Mouse (Mus musculus) liver, embryonic 11.5 days (tissue): ENCODE results near the gene Wfdc15a. TPM values are rescaled to one million over a fixed set of nuclear protein-coding genes. Genes with fewer than 3 reads are reported as not detected.

Source experiments
- ATAC-seq: fragments of 200-750 bp; cut with Nextera tagmentation; replicated peaks from 2 replicates; pipeline ENCODE4 v1.8.0; 2017; ENCODE audit warnings: moderate number of reproducible peaks, mild to moderate bottlenecking, moderate TSS enrichment, moderate library complexity; ENCODE audit not compliant: low FRiP score
- DNase-seq: peaks from one replicate; pipeline ENCODE4 v3.0.0-alpha.2; 2017; ENCODE audit warnings: low spot score
- H3K27ac ChIP-seq: fragments of 300-500 bp; sonication (generic); 2 replicates; pipeline ENCODE4 v1.5.1; 2014; ENCODE audit warnings: mild to moderate bottlenecking, low read depth, low read length, control low read depth
- H3K27me3 ChIP-seq: fragments of 300-500 bp; sonication (generic); replicated peaks from 2 replicates; pipeline ENCODE4 v1.6.1; 2014; ENCODE audit warnings: low read length, mixed read lengths; ENCODE audit not compliant: control insufficient read depth, insufficient read depth
- H3K36me3 ChIP-seq: fragments of 300-500 bp; sonication (generic); 2 replicates; pipeline ENCODE4 v1.6.1; 2014; ENCODE audit warnings: mild to moderate bottlenecking, low read length, moderate library complexity, mixed read lengths; ENCODE audit not compliant: control insufficient read depth, insufficient read depth
- H3K4me1 ChIP-seq: fragments of 300-500 bp; sonication (generic); replicated peaks from 2 replicates; pipeline ENCODE4 v1.6.1; 2014; ENCODE audit warnings: low read length, mixed read lengths; ENCODE audit not compliant: control insufficient read depth, insufficient read depth
- H3K4me2 ChIP-seq: fragments of 300-500 bp; sonication (generic); 2 replicates; pipeline ENCODE4 v1.6.1; 2014; ENCODE audit warnings: mild to moderate bottlenecking, control low read depth, moderate library complexity
- H3K4me3 ChIP-seq: fragments of 300-500 bp; sonication (generic); 2 replicates; pipeline ENCODE4 v1.5.1; 2014; ENCODE audit warnings: low read depth, low read length, control low read depth
- H3K9ac ChIP-seq: fragments of 300-500 bp; sonication (generic); 2 replicates; pipeline ENCODE4 v1.6.1; 2014; ENCODE audit warnings: low read depth, low read length, control low read depth
- H3K9me3 ChIP-seq: fragments of 300-500 bp; sonication (generic); 2 replicates; pipeline ENCODE4 v1.6.1; 2016; ENCODE audit warnings: low read length, inconsistent platforms, mixed read lengths; ENCODE audit not compliant: control insufficient read depth
- WGBS: fragments of 180-500 bp; shearing (Covaris S2); extraction: QIAGEN DNeasy Blood & Tissue Kit; methylation state at CpG from one replicate; pipeline ENCODE4 v1.1.7; 2014; 5-methylcytosine and 5-hydroxymethylcytosine counted together
- polyA plus RNA-seq: library from polyadenylated mRNA; unstranded; fragments of >200 nt; fragmentation: Nextera tagmentation; extraction: Ambion mirVana; gene quantifications from 2 replicates; pipeline ENCODE4 v1.2.1, GENCODE M21; 2014

Gene Wfdc15a
- polyA plus RNA-seq, 1 experiment from 2014 or later = not detected

DNA sequence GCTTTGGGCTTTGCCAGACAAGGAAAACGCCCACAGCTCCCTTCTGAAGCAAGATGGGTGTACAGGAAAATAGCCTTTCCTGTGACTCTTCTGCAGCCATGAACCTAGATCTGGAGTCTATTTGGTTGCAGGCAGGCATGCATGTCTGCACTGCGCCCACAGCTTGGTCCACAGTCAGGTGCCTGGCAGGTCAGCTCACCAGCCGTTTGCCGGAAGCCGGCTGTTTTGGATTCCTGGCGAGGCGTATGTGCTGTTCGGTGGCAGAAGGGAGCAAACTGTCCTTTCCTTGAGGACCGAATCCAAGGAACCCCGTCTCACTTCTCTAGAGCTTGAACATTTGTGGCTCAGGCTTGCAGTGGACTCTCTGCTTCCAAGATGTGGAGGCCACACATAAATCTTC is 45.9 kb downstream of the Wfdc15a start:
- 92% methylated on average over 10 of the region's 10 CpGs for WGBS
- Histone ChIP-seq H3K27ac (no peak overlapping the region), H3K9ac (no peak overlapping the region), H3K4me3 (no peak overlapping the region), H3K4me2 (no peak overlapping the region), H3K27me3 (no peaks in the 10 kb centered on the region), H3K4me1 (no peaks in the 10 kb centered on the region), H3K9me3 (no peaks in the 10 kb centered on the region), H3K36me3 (peaks cover 16% of the 10 kb centered on the region; the same call in 1 of the 2 replicates)
- DNase-seq (no peak), ATAC-seq (no peak)

GRCm38 (mm10) chr2:164152341-164152740 is 47.6 kb downstream of the Wfdc15a start:
- Histone ChIP-seq H3K27me3 (no peaks in the 10 kb centered on the region), H3K36me3 (peaks cover 16% of the 10 kb centered on the region; the same call in 1 of the 2 replicates), H3K27ac (no peak overlapping the region), H3K9ac (no peak overlapping the region), H3K9me3 (no peaks in the 10 kb centered on the region), H3K4me1 (no peaks in the 10 kb centered on the region), H3K4me3 (no peak overlapping the region), H3K4me2 (no peak overlapping the region)
- ATAC-seq = no peak
- 91% methylated on average over 11 of the region's 11 CpGs for WGBS
- DNase-seq = no peak

DNA sequence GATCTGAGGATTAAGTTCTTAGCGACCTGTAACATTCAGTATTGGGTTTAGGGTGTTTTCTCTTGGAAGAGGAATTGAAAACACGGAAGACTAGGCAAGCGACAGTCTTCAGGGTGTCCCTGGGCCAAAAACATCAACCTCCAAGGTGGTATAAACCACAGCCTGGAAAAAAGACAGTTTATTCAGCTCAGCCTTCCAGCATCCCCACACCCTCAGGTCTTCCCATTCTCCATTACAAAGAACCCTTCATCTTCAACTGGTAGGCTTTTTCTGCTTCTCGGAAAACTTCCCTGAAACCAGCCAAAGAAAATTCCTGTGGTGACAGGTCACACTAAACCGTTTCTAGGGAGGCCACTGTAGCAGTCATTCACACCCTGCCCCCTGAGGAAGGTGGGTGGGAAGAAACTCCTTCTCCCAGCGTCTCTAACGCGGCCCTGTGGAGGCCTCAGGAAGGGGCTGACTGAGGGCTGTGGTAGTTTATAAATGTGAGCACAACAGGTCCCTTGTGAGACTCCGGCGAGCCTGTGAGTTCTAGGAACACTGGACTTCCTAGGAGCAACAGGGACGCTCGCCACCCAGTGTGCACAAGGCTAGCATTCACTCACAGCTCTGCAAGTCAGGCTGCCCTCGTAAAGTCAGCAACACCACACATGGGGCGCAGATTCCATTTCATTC is 49.7 kb downstream of the Wfdc15a start:
- Histone ChIP-seq H3K9me3 (no peaks in the 10 kb centered on the region), H3K27me3 (no peaks in the 10 kb centered on the region), H3K36me3 (peaks cover 16% of the 10 kb centered on the region; the same call in 1 of the 2 replicates), H3K4me1 (no peaks in the 10 kb centered on the region), H3K4me2 (no peak overlapping the region), H3K4me3 (no peak overlapping the region), H3K9ac (no peak overlapping the region), H3K27ac (no peak overlapping the region)
- DNase-seq (no peak), ATAC-seq (no peak)
- 66% methylated on average over 14 of the region's 14 CpGs for WGBS

Other genes with a start within 250 kb of the Wfdc15a start
- 228 and 233 TPM in 2 replicates for gene Ywhab, start 205.2 kb downstream of the Wfdc15a start, polyA plus RNA-seq
- 0.78 and 1.2 TPM in 2 replicates for gene Pabpc1l, start 174.7 kb downstream of the Wfdc15a start, polyA plus RNA-seq
- 30.2 and 32.1 TPM in 2 replicates for gene Stk4, start 129.8 kb downstream of the Wfdc15a start, polyA plus RNA-seq
- 57.1 and 58.0 TPM in 2 replicates for gene Tomm34, start 129.0 kb downstream of the Wfdc15a start, polyA plus RNA-seq
- gene Kcns1, start 29.0 kb downstream of the Wfdc15a start, polyA plus RNA-seq = 0.06 TPM in 1 of 2 replicates, not detected in the other
- gene Wfdc5, start 17.4 kb downstream of the Wfdc15a start, polyA plus RNA-seq = not detected in 2 replicates
- gene Wfdc12, start 9.5 kb downstream of the Wfdc15a start, polyA plus RNA-seq = not detected in 2 replicates
- not detected in 2 replicates for gene Wfdc15b, start 21.5 kb upstream of the Wfdc15a start, polyA plus RNA-seq
- gene Svs2, start 38.3 kb upstream of the Wfdc15a start, polyA plus RNA-seq = not detected in 2 replicates
- not detected in 2 replicates for gene Svs3b, start 56.5 kb upstream of the Wfdc15a start, polyA plus RNA-seq
- gene Svs4, start 78.3 kb upstream of the Wfdc15a start, polyA plus RNA-seq = not detected in 2 replicates
- gene Svs3a, start 89.1 kb upstream of the Wfdc15a start, polyA plus RNA-seq = not detected in 2 replicates
- gene Svs6, start 116.6 kb upstream of the Wfdc15a start, polyA plus RNA-seq = not detected in 2 replicates
- not detected in 2 replicates for gene Svs5, start 132.6 kb upstream of the Wfdc15a start, polyA plus RNA-seq
- gene Slpi, start 189.0 kb upstream of the Wfdc15a start, polyA plus RNA-seq = 9.4 and 11.6 TPM in 2 replicates
- gene Rbpjl, start 203.0 kb upstream of the Wfdc15a start, polyA plus RNA-seq = 0.04 and 0.12 TPM in 2 replicates
- 0.14 and 0.32 TPM in 2 replicates for gene Matn4, start 205.0 kb upstream of the Wfdc15a start, polyA plus RNA-seq
- 38.9 and 39.2 TPM in 2 replicates for gene Sdc4, start 243.8 kb upstream of the Wfdc15a start, polyA plus RNA-seq